Mouse (Mus musculus): ENCODE results near the gene Cep95. TPM values are rescaled to one million over a fixed set of nuclear protein-coding genes. Genes with fewer than 3 reads are reported as not detected.
"Not testable (repeated sequence)": the region's sequence is repeated elsewhere in the genome, so short reads cannot be mapped to it uniquely, and the experiment has no call there.

Cep95 gene
- total RNA-seq, 2 experiments from 2014 or later: 39.8 to 60.8 TPM

DNA sequence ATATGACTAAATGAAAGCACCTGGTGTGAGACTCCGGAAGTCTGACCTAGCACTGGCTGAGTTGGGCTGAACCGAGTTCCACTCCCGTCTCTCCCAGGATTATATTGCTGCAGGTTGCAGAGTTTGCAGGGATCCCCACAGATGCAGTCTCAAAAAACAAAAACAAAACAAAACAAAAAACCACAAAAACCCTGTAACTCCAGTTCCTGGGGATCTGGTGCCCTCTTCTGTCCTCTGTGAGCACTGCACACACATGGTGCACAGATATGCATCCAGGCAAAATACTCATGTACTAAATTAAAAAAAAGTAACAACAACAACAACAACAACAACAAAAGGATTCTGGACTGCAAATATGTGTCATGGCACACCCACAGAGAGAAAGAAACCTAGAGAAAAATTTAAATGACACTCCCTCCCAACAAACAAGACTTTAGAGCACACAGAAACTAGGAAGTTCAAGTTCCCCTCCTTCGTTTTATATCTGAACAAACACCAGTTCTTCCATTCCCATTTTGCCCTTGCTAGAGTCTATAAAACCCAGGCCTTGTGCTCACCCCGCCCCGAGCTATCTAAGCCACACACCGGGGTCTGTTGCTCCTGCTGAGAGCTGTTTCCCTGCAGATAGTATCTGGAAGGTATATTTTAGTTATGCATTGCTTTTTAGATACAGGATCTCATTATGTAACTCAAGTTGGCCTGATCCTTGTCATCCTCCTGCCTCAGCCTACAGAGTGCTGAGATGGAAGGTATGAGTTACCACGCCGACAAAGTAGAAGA is 18.7 kb upstream of the Cep95 start:
- no peak for ATAC-seq (replicated peaks; ENCODE audit: low FRiP score, poor library complexity, severe bottlenecking)

DNA sequence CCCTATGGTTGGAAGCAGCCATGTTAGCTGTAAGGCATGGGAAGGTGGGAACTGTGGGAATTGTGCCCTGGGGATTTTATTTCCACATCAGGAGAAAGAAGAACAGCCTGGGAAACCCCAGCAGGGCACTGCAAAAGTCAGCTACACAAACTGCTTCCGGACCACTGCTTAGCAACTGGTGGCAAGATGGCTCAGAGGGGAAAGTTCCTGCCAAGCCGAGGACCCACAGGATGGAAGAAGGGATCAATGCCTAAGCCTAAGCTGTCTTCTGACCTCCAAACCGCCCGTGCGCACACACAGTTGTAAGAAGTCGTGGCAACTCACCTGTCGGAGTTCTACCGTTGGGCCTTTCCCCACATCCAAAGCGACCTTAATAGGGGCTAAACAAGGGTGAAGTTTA is 16.0 kb upstream of the Cep95 start:
- ATAC-seq (replicated peaks; ENCODE audit: low FRiP score, poor library complexity, severe bottlenecking): no peak

DNA sequence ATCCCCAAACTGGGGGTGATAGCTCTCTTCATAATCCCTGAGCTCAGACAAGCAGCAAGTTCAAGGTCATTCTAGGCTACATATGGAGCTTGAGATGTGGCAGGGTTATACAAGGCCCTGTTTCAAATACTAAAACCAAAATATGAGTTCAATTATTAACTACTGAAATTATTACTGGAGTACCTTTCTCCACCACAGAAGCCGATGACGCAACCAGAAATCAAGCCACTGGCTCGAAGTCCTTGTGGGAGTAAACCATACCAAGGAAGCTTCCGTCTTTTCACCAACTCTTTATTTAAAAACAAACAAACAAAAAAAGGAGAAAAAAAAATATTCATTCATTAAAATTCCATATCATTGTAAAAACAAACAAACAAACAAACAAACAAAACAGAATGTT is 12.1 kb upstream of the Cep95 start:
- ATAC-seq (replicated peaks; ENCODE audit: low FRiP score, poor library complexity, severe bottlenecking): no peak

DNA sequence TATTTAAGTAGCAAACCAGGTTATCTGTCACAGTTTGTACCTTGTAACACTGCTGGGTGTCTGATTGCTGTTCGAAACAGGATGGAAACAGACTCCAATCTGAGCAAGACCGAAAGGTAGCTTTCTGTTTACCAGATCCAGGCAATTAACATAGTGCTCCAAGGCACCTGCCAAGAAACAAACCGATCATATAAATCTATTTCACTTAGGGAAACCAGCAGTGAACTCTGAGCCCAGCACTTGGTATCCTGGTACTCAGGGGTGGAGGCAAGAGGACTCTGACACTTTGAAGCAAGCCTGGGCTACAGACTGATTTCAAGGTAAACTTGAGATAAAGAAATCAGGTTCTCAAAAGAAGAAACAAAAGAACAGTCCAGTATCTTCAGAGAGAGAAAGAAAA is 11.7 kb upstream of the Cep95 start:
- no peak for ATAC-seq (replicated peaks; ENCODE audit: low FRiP score, poor library complexity, severe bottlenecking)

DNA sequence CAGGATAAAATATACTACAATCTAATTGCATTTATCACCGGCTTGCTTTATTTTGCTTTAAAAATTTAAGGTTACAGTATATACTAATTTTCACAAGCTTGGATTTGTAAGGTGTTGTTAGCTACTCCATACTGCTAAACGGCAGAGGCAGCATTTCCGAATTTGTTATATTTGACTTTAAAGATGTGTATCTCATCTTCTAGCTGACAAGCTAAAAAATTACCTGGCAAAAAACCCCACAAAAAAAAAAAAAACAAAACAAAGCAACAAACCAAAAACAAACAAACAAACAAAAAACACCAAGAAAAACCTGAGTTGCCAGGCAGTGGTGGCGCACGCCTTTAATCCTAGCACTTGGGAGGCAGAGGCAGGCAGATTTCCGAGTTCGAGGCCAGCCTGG is 10.9 kb upstream of the Cep95 start:
- no peak for ATAC-seq (replicated peaks; ENCODE audit: low FRiP score, poor library complexity, severe bottlenecking)

DNA sequence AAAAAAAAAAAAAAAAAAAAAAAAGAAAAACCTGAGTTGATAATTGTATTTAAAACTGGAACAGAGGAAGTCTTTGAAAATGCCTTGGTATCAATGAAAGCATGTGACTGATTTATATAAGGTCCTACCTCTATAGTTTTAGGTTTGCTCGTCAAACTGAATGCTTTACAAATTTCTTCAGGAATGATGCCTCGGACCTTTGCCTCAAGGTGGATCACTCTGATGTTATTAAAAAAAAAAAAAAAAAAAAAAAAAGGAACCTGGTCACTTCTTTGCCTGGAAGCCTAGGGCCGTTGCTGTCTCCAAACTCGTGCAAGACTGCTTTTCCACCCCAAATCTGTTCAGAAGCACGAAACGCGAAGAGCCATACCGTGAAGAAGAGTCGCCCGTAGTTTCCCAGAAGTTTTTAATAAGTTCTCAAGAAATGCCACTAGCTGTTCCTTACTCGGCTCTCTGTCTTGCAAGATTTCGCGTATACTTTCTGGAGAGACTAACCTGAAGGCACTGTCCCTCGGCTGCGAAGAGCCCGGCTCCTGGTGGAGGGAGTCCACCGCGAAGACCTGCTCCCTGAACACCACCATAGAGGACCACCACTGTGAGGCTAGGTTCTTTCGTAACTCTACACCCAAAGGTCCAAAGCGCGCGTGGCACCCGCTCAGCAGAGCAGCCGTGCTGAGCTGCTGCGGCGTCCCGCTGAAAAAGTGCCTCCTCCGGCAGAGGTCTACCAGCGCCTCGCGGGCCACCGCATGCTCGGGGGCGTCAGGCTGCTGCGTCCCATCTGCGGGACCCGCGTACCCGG is 10.3 kb upstream of the Cep95 start:
- ATAC-seq (replicated peaks; ENCODE audit: low FRiP score, poor library complexity, severe bottlenecking): peak; percentile 47

DNA sequence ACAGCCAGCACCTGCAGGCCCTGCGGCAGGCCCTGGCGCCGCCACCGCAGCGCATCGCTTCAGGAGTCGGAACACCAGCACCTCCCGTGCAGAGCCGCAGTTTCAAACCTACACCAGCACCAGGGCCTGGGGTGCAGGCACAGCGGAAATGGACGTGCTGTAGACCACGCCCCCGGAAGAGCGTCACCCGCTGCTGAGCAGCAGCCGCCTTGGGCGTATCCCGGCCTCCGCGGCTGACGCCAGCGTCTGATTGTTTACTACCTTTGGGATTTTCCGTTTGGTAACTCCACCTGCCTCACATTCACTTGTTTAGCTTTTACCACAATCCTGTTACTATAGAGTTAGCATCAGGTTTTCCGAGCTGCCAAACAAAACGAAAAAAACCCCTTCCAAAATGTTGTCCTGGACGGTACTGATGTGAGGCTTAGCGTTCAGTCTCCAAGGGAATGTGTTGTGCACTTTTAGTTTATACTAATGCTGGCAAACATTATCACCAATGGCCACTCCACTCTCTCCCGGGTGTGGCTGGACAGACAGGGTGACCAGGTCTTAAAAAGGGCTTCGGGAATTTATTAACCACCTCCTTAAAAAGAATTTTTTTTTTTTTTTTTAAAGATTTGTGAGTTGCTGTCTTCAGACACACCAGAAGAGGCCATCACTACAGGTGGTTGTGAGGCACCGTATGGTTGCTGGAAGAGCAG is 9.5 kb upstream of the Cep95 start, which contains the start of gene Polg2:
Gene Polg2, minus strand, starts transcription at position 150 of the 701 bp plus-strand sequence.
- peak; percentile 99 for ATAC-seq (replicated peaks; ENCODE audit: low FRiP score, poor library complexity, severe bottlenecking)

DNA sequence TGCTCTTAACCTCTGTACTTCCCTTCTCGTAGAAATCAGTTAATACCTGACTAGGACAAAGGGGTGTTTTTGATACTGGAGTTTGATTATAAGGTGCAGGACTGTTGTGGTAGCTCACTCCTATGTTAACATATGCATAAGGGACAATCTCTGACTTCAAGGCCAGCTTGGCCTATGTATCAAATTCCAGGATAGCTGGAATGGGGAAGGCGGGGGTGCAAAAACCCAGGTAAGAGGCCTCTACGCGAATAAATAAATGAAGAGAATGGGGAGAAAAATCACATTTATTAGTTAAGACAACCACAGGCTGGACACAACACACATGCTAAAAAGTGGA is 9.0 kb upstream of the Cep95 start:
- no peak for ATAC-seq (replicated peaks; ENCODE audit: low FRiP score, poor library complexity, severe bottlenecking)

DNA sequence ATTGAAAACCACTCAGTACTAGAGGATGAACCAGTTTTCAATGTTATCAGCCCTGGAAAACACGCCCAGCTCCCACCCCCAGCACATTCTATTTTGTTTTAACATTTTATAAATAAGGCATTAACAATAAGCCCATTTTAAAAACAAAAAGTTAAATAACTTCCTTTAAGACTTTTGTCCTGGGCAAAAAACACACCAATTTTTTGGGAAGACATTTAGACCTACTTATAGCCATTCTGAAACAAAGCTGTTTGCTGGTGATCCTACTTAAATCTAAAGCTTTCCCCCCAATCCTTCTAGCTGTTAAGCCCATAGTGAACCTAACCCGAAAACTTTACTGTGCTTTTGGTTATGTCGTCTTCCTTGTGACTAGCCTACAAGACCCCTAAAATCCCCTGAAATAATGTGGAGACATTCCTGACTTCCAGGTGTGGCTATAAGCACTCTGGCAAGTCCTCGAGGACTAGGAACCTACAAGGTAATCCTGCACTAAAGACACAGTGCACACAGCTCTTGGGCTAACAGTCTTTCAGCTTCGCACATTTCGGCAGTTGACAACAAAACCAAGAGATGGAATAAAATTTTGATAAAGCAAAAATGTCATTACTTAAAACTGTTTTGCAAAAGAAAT is 8.3 kb upstream of the Cep95 start:
- no peak for ATAC-seq (replicated peaks; ENCODE audit: low FRiP score, poor library complexity, severe bottlenecking)

DNA sequence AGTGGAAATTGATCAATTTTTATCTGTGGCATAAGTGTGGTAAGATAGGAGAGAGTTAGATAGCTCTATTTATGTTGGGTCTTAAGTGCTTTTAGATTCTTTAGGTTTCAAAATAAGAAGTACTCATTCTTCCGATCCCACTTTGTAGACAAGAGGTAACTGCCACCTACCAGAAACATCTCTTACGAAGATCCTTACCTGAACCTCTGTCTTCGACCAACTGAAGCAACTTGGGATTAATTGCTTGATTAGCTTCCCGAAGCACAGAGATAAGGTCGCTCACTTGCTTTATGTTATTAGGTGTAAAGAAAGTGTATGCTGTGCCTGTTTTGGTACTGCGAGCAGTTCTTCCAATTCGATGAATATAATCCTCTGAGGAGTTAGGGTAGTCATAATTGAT is 6.8 kb upstream of the Cep95 start:
- not testable (repeated sequence) for ATAC-seq (replicated peaks; ENCODE audit: low FRiP score, poor library complexity, severe bottlenecking)

DNA sequence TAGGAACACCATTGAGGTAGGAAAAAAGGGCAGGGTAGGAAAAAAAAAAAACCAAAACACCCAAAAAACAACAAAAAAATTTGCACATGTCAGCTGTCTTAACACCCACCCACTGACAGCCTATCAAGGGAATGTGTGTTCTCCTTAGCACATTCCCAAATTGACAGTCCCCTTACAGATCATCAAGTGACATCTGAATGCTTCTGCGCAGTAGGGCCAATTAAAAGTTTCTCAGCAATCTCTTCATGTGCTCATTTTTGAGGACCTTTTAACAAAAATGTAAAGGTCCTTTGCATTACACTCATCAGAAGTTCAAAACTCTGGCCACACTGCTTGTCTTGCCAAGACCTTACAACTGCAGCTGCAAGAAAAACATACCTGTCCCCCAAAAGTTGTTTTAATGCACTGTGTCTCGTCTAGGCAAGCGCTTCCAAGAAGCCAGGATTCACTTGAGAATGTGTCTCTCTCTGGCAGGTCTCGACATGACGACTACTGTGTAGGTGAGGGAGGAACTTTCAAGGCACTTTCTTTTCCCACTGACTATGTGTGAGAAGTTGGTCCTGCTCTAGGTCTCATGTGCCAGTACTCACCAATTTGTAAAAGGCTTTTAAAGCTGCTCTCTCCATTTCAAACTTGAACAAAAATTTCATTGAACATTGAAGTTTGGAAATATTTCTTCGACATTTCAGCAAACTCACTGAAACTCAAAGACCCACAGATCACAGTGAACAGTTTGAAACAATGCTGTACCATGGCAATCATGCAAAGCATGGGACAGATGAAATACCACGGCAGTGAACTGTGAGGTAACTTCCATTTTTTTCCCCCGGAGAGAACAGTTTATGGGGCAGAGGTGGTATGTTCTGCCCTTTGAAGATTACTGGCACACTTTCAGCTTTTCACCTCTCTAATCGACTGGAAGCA is 5.9 kb upstream of the Cep95 start:
- ATAC-seq (replicated peaks; ENCODE audit: low FRiP score, poor library complexity, severe bottlenecking): no peak

DNA sequence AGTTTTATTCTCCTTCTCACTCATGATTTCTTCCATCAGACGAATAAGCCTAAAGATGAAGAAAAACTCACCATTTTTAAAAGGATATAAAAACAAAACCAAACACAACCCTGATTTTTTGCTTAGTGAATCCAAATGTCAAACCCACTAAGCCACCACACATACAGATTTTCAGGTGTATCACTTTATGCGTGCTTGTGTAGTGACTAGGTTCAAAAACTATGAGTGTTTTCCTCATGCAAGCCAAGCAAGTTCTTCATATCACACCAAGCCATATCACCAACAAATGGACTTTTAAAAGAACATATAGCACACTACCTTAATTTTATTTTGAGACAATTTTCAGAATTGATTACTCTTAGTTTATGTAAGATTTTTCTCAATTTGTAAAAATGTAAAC is 4.6 kb upstream of the Cep95 start:
- ATAC-seq (replicated peaks; ENCODE audit: low FRiP score, poor library complexity, severe bottlenecking): no peak

DNA sequence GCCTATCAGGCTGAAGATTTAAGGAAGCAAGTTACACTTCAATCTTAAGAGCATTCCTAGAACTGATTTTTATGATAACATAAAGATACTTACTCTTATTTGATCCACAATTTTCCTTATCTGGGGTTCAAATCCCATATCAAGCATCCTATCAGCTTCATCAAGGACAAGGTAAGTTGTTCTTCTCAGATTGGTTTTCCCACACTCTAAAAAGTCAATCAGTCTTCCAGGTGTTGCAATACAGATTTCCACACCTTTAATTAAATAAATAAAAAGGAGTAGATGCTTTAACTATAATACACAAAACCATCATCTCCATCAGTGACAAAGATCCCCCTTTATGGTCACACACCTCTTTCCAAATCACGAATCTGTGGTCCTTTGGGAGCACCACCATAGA is 4.0 kb upstream of the Cep95 start:
- ATAC-seq (replicated peaks; ENCODE audit: low FRiP score, poor library complexity, severe bottlenecking): no peak

DNA sequence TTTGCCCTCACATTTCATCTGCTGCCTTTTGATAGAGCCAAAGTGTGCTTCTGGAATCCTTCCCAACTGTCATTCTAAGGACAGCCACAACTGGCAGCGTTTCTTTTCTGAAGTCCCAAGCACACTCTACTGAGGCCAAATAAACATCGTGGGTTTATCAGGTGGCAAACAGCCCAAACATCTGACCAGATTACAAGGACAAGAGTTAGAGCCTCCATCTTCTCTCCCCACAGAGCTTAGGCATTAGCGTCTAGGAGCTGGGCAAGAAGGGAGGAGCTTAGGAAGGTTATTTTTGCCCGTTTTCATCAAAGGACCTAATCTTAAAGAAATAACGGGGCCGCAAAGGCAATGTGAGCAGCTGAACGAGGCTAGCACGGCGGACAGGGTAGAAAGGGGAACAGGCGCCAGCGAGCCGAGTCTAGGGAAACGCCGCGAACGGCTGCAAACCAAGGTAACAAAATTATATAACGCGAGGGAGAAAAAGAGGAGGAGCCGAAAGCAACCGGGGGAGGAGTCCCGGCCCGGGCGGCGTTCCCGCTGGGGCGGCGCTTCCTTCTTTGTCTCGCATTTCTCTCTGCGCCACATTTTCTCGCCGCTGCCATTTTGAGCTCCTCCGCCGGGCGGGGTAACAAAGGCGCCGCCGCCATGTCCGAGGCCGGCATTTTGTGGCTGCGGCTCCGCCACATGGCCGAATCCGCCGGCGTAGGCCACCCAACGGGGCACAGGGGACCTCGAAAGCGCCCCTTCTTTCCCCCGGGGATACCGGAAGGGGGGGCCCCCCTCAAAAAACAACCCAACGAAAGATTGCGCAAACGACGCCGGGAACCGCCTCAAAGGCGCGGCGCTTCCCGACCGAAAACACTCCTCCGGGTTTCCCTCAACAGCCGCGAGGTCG is 1.7 kb upstream of the Cep95 start:
- peak; percentile 71 for ATAC-seq (replicated peaks; ENCODE audit: low FRiP score, poor library complexity, severe bottlenecking)

DNA sequence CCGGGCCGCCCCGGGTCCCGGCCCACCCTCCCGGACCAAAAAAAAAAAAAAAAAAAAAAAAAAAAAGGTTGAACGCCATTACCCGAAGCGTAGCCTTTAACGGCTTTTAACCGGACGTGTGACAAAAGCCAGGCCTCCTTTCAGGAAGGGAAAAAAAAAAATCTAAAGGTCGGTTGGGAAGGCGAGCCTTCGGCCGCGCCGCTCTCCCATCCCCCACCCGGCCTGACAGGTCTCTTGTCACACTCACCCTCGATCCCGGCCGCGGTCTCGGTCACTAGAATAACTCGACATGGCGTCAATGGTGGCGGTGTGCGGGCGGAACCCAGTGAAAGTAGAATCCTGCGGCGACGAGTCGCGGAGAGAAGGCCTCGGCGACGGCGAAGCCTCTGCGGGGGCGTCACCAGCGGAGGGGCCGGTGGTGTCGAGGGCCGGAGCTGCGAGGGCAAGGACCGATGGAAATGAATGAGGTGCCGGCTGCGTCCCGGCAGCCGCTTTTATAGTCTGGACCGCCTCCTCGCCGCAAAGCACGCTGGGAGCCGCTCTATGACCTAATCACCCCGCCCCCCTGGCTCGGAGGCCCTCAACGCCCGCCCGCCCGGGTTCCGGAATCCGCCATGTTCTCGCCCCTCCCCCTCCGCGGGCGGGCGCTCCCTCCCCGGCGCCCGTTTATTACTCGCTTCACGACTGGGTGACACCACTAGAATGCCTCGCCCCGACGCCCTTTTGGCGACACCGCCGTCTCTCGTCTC is 852 bp upstream of the Cep95 start:
- ATAC-seq (replicated peaks; ENCODE audit: low FRiP score, poor library complexity, severe bottlenecking): peak; percentile 71

DNA sequence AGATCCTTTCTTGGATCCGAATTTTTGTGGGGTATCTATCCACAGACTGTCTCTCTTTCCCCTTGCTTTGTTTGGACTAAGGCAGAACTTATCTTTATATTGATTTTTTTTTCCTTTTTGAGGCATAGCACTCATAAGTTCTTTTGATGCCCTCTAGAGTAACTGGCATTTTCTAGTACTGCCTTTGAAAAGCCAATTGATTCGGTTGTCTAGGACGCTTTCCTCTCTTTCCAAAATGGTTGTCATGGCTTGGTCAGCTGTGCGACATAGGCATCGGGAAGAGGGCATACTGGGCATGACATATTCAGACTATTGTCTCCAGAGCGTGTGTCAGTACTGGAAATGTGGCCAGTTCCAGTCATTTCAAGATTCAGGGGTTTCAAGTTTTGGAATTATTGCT is 597 bp downstream of the Cep95 start:
- ATAC-seq (replicated peaks; ENCODE audit: low FRiP score, poor library complexity, severe bottlenecking): no peak

DNA sequence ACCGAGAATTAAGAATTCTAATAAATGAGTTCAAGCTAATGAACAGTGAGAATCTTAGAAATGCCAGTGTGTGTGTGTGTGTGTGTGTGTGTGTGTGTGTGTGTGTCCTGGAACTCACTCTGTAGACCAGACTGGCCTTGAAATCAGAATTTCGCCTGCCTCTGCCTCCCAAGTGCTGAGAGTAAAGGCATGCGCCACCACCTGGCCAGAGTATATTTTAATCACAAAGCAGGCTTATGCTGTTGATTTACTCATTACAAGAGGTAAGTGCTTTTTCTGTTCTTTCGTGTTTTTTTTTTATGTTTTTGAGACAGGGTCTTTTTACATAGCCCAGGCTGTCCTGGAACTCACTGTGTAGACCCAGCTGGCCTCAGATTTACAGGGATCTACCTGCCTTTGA is 4.8 kb downstream of the Cep95 start:
- no peak for ATAC-seq (replicated peaks; ENCODE audit: low FRiP score, poor library complexity, severe bottlenecking)

DNA sequence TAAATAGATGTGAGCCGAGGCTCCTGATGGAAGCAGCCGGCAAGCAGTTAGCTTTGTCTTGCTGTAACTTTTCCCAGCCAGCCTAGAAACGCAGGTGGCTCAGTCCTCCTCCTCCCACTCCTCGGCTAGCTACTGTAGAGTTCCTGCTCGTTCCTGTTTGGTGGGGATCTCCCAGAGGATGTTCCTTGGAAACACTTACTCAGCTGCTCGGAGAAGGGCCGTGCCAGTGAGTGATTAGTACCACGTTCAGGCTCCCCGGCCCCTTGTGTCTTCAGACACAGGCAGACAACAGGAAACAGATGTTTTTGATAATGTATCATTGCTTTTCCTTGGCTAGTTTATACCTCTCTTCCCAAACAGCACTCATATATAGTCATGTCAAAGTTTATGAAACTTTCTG is 6.6 kb downstream of the Cep95 start:
- no peak for ATAC-seq (replicated peaks; ENCODE audit: low FRiP score, poor library complexity, severe bottlenecking)
